Mouse (Mus musculus) left cerebral cortex, postnatal 25 days (tissue): Measurements from ENCODE around the gene Nap1l3. TPM values are rescaled to one million over a fixed set of nuclear protein-coding genes. Genes with fewer than 3 reads are reported as not detected.

Experiments used
- DNase-seq, 2 experiments: peaks; one replicate each; pipeline ENCODE4 v3.0.0; 2022; ENCODE audit warnings: low spot score in 2 of 2, mixed read lengths in 1 of 2
- intact Hi-C: fragments of 180-260 bp; cut with DNase I; formaldehyde crosslinking; loops from one replicate; pipeline ENCODE4 v1.15.1; 2025
- total RNA-seq, 2 experiments: library from RNA; stranded (reverse); gene quantifications; 2 replicates each; pipeline ENCODE4 v1.2.3; 2021

Nap1l3 gene
- total RNA-seq, result 10 to 100 TPM; 43.9 to 54.3 TPM

DNA sequence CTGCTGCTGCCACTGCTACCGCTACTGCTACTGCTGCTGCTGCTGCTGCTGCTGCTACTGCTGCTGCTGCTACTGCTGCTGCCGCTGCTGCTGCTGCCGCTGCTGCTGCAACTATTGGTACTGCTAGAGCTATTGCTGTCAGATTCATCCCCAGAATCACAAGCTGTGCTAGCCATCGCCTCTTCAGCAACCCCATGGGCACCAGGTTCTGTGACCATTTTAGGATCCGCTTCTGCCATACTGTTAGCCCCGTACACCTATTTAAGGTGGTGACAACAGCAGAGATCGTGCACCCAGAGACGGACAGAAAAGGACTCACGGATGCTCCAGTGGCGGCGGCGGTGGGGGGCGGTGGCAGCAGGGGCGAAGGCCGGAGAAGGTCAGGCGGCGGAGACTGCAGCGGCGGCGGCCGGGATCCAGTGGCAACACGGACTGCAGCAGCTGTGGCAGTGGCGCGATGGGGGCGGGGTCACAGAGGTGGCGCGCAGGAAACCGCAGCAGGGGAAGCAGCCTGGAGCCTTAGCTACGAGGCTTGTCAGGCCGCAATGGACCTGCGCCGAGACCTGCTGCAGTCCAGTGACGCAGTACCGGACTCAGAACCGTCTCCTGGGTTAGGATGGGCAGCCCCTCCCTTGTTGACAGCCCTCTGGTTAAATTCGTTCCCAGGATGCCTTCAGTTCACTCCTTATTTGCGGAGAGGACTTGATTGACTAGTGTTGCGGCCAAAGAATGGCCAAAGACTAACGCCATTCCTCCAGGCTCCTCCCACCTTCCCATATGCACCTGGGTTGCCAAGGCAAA is at the start of gene Nap1l3:
Nap1l3 (minus strand) TSS at position 621 of the 801 bp plus-strand sequence.
- peak; percentile 78 to 91 for DNase-seq
- intact Hi-C loops, result no loop called here

GRCm38 (mm10) chrX:122397652-122398051 is 451 bp upstream of the Nap1l3 start:
- DNase-seq, result no peak
- intact Hi-C loops, result no loop called here
